Mouse (Mus musculus) left cerebral cortex, adult 2 months (tissue): Measurements from ENCODE around the gene Tmem183a. TPM values are rescaled to one million over a fixed set of nuclear protein-coding genes. Genes with fewer than 3 reads are reported as not detected.

Source experiments
- DNase-seq, 2 experiments: peaks; one replicate each; pipeline ENCODE4 v3.0.0; 2021 to 2022; ENCODE audit warnings: low spot score in 2 of 2, mixed read lengths in 1 of 2; ENCODE audit errors: extremely low spot score in 1 of 2
- H3K27ac ChIP-seq: fragments of 200-600 bp; 2 replicates; pipeline ENCODE4 v1.8.1; 2022
- H3K4me3 ChIP-seq: fragments of 200-600 bp; 2 replicates; pipeline ENCODE4 v1.8.1; 2022
- CTCF ChIP-seq: fragments of 200-600 bp; IDR thresholded peaks from 2 replicates; pipeline ENCODE4 v1.8.1; 2022; ENCODE audit warnings: antibody characterized with exemption, mild to moderate bottlenecking, moderate library complexity
- intact Hi-C: fragments of 180-260 bp; cut with DNase I; formaldehyde crosslinking; loops from one replicate; pipeline ENCODE4 v1.15.1; 2025
- total RNA-seq, 2 experiments: library from RNA; stranded (reverse); gene quantifications; 2 replicates each; pipeline ENCODE4 v1.2.3; 2021

Tmem183a gene
- total RNA-seq, 2 experiments from 2014 or later = 57.2 to 70.8 TPM

- intact Hi-C loops = loop anchor here (10.0 kb wide), 2 partner anchors 279 to 419 kb away; no protein-coding TSS in a partner anchor
- no peak for DNase-seq
- Histone ChIP-seq H3K4me3 (no peak overlapping the region), H3K27ac (no peak overlapping the region)
- TF ChIP-seq CTCF = no peak
Measured at GRCm38 (mm10) chr1:134334111-134334827, 27.5 kb downstream of the Tmem183a start.

DNA sequence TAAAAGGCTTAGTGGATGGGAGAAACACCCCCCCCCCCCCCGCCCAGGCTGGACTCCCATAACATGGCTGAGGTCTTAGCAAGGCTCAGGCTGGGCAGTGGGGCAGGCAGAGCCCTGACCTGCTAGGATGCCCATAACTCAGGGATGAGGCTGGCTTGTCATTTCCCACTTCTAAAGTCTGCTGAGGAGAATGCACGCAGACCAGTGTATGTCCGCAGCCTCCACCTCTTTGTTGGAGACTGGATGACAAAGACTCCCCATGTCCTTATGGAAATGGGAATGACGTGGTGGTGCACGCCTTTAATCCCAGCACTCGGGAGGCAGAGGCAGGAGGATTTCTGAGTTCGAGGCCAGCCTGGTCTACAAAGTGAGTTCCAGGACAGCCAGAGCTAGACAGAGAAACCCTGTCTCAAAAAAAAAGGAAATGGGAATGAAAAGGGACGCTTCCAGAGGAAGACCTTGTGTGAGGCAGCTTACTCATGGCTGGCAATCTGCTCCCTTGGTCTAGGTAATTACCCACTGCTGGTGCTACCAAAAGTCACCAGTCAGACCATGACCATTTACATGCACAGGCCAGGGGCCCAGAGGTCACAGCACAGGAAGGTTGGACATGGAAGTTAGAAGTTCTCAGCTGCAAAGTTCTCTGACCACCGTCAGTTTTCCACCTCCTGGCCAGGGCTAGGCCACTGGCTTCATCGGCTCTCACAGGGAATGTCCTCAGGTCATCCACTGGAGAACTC lies 28.2 kb downstream of the Tmem183a start:
- H3K27ac ChIP-seq = no peak overlapping the region
- TF ChIP-seq CTCF = no peak
- H3K4me3 ChIP-seq = no peak overlapping the region
- no peak for DNase-seq
- intact Hi-C loops = loop anchor here (2.0 to 10.0 kb wide), 5 partner anchors 89 to 419 kb away; no protein-coding TSS in a partner anchor

GRCm38 (mm10) chr1:134332770-134333271 lies 29.0 kb downstream of the Tmem183a start, which contains the start of gene Ppfia4:
Ppfia4 (minus strand) TSS chr1:134332928.
- Histone ChIP-seq H3K4me3 (peak within 1 kb of the TSS; percentile 3; the same call in 1 of the 2 replicates), H3K27ac (peak within 1 kb of the TSS; percentile 55; the same call in 1 of the 2 replicates)
- TF ChIP-seq CTCF = no peak
- intact Hi-C loops = loop anchor here (1.0 to 10.0 kb wide), 6 partner anchors 88 to 418 kb away; no protein-coding TSS in a partner anchor
- peak; percentile 65 to 74 for DNase-seq

DNA sequence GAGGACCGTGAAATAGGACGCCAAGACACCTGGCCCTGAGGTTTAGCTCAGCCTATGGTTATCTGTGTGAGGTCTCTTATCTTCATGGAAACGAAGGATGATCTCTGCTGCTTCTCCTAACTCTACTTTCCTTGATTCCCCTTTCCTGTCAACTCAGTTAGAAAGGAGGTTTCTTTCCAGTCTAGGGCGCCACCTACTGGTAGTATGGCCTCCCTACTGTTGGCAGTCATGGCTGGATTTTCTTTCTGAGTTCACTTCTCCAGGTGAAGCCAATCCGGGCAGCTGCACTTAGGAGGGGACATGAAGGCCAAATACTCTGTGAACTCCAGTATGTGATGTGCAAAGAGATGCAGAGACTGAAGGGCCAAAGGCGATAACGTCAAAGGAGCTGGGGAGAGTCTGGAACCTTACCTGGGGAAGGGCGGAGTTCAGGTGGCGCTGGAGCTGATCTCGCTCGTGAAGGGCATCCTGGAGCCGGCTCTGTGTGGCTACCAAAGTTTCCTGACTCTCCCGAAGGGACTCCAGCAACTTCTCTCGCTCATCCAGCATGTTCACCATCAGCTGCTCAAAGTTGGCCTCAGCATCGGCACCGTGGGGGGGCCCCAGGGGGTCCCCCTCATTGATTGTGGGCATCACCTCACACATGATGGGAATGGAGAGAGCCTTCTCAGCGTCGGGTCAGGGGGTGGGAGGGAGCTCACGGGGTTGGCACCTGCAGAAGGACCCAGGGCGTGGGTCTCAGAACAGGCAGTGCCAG lies 29.7 kb downstream of the Tmem183a start:
- DNase-seq = peak; percentile 74 to 85
- TF ChIP-seq CTCF = peak; percentile 95
- Histone ChIP-seq H3K4me3 (peak overlapping the region; percentile 3; the same call in 1 of the 2 replicates), H3K27ac (peak overlapping the region; percentile 55; the same call in 1 of the 2 replicates)
- intact Hi-C loops = loop anchor here (1.0 to 10.0 kb wide), 6 partner anchors 87 to 417 kb away; no protein-coding TSS in a partner anchor

DNA sequence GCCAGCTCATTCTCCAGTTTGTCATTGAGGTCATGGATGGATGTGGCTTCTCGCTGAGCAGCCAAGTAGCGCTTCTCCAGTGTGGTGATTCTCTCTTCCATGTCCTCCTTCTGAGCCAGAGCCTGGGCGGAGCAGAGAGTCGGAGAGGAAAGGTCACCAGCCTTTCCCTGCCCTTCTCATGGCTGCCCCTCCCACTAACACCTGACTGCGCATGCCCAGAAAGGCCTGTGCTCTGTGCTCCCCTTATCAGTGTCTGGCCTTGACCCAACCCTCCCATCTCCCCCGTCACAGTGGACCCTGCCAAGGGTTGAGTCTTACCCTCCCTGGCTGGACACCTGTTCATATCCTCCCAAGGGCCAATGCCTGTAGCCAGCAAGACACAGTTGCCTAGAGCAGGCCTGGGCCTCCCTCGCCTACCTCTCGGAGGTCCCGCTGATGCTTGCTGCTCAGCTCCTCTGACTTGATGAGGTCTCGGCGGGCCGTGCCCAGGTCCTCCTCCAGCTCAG lies 34.9 kb downstream of the Tmem183a start:
- intact Hi-C loops = no loop called here
- Histone ChIP-seq H3K4me3 (no peak overlapping the region), H3K27ac (no peak overlapping the region)
- no peak for TF ChIP-seq CTCF
- DNase-seq = no peak

DNA sequence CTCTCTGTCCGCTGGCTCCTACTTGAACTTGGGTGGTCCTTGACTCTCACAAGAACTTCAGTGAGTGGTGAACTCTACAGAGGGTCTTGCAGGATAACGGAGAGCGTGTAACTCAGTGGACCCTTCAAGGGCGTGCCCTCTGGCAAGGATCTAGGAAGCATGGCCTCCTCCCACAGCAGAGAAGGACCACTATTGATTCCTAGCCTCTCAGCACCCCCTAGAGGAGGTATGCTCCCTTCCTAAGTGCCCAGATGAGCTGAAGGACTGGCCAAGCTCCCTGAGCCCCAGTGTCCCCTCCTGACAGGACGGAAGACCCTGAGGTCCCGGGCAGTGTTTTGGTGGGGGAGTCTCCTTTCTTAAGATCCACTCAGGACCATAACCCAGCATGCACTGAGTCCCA lies 39.2 kb downstream of the Tmem183a start:
- intact Hi-C loops = loop anchor here (2.0 to 5.0 kb wide), 2 partner anchors 70 to 170 kb away; no protein-coding TSS in a partner anchor
- TF ChIP-seq CTCF = peak; percentile 61
- Histone ChIP-seq H3K4me3 (no peak overlapping the region), H3K27ac (no peak overlapping the region)
- no peak for DNase-seq

GRCm38 (mm10) chr1:134320691-134321301 lies 41.0 kb downstream of the Tmem183a start:
- no peak for DNase-seq
- Histone ChIP-seq H3K4me3 (no peak overlapping the region), H3K27ac (no peak overlapping the region)
- TF ChIP-seq CTCF = no peak
- intact Hi-C loops = loop anchor here (5.0 kb wide), 1 partner anchor 68 kb away; no protein-coding TSS in a partner anchor

DNA sequence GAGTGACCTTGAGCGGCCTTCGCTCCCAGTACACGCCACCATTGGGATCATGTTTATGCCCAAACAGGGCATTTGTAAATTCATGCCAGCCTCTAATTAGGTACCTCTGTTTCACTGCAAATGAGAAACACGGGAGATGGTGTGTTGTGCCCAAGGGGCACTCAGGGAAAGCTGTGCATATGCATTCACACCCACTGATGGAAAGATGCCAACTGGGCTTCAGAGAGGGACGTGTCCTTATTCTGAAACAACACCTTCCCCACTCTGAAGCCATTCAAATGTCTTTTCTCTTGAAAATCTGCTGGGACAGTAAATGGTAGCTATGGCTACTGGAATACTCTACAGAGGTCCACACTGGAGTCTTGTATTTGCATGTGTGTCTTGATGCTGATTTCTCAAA lies 43.5 kb downstream of the Tmem183a start:
- intact Hi-C loops = no loop called here
- Histone ChIP-seq H3K4me3 (no peak overlapping the region), H3K27ac (no peak overlapping the region)
- no peak for TF ChIP-seq CTCF
- DNase-seq = no peak

GRCm38 (mm10) chr1:134316361-134316760 lies 45.4 kb downstream of the Tmem183a start:
- no peak overlapping the region for H3K4me3 ChIP-seq
- intact Hi-C loops = no loop called here
- no peak overlapping the region for H3K27ac ChIP-seq
- TF ChIP-seq CTCF = no peak
- DNase-seq = no peak

DNA sequence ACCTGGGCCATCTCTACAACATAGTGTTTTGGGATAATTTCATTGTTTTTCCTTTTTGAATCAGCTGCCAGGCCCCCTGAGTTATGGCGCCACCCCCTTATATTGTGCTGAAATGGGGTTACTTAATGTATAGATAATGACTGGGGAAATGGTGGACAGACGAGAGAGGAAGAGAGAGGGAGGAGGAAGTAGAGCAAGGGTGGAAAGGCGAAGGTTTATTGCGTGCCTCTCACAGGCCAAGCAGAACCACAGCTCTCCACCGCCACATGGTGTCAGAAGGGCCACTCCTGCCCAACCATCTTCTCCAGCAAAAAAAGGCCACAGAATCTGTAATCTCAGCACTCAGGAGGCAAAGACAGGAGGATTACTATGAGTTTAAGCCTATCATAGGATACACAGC lies 46.6 kb downstream of the Tmem183a start:
- Histone ChIP-seq H3K4me3 (no peak overlapping the region), H3K27ac (no peak overlapping the region)
- intact Hi-C loops = no loop called here
- no peak for DNase-seq
- TF ChIP-seq CTCF = no peak

- TF ChIP-seq CTCF = no peak
- Histone ChIP-seq H3K4me3 (no peak overlapping the region), H3K27ac (no peak overlapping the region)
- no peak for DNase-seq
- intact Hi-C loops = no loop called here
Measured at GRCm38 (mm10) chr1:134311760-134312159, 50.0 kb downstream of the Tmem183a start.
